Mouse (Mus musculus) thymus, postnatal 25 days (tissue): ENCODE measurements around the gene Spink2.
"Not testable (repeated sequence)": the region's sequence is repeated elsewhere in the genome, so short reads cannot be mapped to it uniquely, and the experiment has no call there.

Source experiments
- DNase-seq: peaks from one replicate; pipeline ENCODE4 v3.0.0; 2022

The Spink2 gene

DNA sequence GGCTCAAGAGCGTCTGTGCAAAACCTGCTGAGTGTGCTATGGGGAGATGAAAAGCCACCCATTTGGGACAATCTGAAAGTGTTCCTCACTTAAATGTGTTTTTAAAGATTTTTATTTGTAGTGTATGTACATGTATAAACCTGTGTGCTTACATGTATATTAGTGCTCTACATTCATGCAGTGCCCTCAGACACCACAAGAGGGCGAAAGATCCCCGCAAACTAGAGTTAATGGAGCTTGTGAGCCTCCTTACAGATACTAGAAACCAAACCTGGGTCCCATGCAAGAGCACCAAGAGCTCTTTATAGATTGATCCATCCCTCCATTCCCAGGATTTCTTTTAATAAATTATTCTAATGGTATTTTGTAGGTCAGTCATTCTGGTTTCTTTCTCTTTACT lies 17.3 kb downstream of the Spink2 start:
- DNase-seq = peak; percentile 81

DNA sequence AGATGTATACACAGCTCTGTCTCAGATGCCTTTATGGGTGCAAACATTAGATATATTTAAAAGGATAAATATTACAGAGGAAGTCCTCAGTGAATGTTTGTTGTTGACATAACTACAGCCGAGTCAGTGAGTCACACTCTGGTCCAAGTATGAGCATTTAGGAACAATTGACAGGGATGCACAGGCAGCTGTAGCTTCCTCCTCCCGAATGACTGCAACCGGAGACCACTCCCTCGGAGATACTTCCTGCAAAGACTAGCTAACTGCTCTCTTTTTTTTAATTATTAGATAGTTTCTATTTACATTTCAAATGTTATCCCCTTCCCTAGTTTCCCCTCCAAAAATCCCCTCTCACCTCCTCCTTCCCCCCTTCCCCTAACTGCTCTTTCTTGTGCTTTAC lies 18.0 kb downstream of the Spink2 start:
- no peak for DNase-seq

DNA sequence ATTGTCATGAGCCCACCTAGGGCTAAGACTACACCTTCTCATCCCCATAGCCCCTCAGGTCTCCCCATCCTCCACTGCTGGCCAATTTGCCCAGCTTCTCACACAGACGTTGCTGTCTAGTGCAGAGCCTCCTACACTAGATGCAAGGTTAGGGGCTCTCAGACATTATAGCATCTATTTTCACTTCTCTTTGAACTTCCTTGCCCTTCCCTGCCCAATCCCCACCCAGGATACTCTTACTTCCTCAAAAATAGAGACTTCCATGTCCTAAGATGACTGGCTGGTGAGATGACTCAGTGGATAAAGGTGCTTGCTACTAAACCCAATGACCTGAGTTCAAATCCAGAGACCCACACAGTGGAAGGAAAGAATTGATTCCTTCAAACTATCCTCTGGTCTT lies 19.6 kb downstream of the Spink2 start:
- no peak for DNase-seq

DNA sequence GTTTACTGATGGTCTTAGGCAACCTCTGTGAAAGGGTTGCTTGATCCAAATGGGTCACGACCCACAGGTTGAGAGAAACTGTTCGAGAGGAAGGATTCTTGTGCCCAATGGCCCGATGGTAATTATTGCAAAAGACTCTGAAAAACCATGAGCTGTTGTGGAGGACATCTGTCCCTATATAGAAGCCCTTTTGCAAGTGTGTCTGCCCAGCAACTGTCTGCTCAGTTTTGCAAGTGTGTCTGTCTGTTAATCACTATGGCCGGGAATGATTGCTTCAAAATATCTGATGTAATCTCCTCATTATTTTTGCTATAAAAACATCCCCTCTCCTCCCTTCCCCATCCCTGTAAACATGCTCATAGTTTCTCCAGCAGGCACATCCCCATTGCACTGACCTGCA lies 20.2 kb downstream of the Spink2 start:
- DNase-seq = no peak

DNA sequence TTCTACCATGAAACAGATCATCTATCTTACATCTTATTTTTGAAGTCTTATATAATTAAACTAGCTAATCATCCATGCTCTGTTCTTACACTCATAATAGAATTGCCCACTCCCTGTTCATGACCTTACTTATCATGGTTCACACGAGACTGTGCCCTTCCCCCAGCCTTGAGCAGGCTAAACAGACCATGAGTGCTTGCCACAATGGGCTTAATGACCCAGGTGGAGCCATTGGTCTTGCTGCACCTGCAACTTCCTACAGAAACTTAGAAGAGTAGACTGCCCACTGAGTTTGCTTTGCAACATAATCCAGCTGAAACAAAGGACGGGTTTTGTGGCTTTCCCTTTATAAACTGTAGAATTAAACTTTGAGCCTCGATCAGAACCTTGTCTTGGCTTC lies 22.5 kb downstream of the Spink2 start:
- no peak for DNase-seq

DNA sequence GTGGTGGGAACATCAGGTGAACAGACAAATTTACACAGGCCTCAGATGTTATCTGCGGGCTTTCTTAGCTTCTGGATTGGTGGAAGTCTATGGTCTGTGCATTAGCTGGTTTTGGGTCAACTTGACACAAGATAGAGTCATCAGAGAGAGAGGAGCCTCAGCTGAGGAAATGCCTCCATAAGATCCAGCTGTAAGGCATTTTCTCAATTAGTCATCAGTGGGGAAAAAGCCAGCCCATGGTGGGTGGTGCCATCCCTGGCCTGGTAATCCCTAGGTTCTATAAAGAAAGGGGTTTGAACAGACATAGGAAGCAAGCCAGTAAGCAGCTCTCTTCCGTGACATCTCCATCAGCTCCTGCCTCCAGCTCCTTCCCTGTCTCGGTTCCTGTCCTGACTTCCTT lies 25.9 kb downstream of the Spink2 start:
- no peak for DNase-seq

DNA sequence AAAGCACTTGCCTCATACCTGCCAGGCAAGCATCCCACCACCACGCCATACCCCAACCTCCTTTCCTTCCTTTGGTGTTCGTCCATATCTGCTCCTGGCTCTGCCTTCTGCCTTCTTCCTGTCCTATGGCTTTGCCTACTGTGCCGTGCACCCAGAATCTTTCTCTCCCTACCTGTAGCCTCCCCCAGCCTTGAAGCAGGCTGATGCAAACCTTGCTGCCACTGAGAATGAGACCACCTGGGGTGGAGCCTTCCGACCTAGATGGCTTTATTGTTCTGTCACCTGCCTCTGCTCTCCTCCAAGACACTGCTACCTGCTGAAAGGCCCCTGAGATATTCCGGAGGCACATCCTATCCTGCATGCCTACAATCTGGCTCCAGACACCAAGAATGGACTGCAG lies 27.4 kb downstream of the Spink2 start:
- DNase-seq = not testable (repeated sequence)

DNA sequence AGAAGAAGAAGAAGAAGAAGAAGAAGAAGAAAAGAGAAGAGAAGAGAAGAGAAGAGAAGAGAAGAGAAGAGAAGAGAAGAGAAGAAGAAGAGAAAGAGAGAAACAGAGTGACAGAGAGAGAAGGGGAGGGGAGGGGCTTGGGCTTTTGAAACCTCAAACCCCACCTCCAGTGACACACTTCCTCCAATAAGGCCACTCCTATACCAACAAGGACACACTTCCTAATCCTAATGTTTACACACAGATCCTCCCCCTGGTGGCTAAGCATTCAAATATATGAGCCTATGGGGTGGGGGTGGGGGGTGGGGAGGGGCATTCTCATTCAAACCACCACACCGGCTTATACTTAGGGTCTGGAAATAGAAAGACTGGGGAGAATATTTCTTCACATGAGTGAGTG lies 27.9 kb downstream of the Spink2 start:
- DNase-seq = no peak

DNA sequence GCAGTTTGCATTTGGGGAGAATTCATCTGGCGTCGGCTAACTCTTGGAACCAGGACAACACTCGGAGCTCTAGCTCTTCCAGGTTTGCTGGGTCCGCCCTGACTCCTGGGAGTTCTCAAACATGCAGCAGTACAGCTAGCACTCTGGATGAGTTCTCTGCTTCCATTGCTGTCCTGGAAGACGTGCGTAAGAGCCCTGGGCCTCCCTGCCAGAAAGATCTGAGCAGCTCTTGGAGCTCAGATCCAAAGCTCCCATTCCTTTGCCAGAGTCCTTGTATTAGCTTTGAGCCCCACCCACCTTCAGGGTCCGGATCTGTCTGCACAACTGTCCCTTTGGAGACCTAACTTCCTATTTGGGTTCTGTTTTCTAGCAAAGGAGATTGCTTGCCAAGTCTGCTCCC lies 29.8 kb downstream of the Spink2 start:
- no peak for DNase-seq

DNA sequence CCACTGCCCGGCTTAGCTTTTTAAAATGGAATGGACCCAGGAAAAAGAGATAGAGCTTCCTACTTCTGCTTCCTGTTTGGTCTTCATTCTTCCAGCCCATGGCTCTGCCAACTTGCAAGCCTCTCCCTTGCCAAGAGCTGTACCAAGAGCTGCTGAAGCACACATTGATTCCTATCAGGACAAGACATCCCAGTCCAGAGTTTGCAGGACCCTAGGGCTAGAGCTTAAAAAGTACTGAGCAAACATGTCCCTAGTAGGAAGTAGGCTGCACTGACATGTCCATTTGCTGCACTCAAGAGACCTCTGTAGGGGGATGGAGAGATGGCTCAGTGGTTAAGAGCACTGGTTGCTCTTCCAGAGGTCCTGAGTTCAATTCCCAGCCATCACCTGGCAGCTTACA lies 32.3 kb downstream of the Spink2 start:
- DNase-seq = no peak

DNA sequence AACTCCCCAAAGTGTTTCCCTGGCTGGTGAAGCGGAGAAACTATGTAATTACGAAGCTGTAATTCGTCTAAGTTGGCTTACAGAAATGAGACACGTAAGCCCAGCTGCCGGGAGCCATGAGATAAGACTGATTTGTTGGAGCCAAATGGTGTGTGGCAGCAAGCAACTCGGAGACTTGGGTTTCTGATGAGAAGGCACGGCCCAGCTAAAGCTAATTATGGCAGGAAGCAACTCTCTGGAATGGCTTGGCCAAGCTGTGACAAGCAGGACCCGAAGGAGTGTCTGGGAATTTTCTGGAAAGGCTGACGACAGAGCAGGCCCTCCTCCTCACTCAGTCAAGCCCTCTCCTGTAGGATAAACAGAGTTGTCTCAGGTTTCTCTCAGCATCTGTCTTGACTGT lies 33.3 kb downstream of the Spink2 start:
- no peak for DNase-seq

DNA sequence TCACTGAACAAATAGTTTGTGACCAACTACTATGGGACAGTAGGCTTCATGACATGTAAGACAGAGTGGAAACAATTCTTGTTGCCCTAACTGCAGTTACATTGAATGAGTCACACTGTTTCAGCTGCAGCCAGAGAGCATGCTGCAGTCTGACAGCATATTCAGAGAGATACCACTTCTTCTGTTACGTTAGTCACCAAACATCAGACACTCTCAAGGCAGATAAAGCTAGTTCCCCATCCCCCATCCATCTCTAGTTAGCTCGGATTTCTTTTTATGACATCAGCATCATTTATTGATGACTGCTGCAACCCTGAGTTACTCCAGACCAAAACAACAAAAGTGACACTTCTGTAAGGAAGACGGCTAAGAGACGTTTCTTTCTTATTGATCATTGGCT lies 36.5 kb downstream of the Spink2 start:
- no peak for DNase-seq

DNA sequence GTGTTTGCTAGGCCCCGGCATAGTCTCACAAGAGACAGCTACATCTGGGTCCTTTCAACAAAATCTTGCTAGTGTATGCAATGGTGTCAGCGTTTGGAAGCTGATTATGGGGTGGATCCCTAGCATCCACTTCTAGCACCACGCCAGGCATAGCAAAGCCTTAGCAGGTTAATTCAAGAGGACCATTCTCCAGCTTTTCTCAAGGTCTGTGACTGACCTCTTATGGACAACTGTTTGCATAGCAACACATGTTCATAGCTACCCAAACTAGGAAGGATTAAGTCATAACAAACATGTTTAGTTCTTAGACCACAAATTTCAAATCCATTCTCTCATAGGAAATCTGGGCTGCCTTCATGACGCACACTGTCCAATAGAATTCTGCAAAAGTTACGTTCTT lies 40.7 kb downstream of the Spink2 start:
- DNase-seq = no peak

DNA sequence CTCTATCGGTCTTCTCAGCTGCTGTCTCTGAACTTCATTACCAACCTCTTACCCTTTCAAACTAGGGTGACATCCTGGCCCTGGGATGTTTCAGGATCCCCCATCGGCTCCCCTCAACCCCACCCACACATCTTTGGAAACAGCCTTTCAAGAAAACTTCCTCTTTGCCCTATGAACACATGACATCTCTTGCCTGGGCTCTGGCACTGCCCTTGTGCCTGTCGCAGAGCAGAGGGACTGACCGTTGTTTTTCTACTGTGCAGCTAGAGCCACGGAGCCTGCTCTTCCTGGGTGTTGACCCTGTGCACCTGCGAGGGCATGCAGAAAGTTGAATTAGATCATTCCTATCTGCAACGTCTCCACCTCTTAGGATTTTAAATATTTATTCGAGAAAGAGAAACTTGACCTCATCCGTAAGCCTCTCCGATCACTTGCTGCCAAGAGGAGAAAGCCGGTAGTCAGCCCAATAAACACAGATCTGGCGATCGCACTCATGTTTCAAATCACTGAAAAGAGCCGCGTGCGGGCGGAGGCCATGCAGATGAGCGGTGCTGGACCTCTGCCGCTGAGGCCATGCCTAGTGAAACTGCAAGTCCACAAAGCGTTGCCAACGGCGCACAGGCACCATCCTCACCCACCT lies 43.8 kb downstream of the Spink2 start:
- no peak for DNase-seq

DNA sequence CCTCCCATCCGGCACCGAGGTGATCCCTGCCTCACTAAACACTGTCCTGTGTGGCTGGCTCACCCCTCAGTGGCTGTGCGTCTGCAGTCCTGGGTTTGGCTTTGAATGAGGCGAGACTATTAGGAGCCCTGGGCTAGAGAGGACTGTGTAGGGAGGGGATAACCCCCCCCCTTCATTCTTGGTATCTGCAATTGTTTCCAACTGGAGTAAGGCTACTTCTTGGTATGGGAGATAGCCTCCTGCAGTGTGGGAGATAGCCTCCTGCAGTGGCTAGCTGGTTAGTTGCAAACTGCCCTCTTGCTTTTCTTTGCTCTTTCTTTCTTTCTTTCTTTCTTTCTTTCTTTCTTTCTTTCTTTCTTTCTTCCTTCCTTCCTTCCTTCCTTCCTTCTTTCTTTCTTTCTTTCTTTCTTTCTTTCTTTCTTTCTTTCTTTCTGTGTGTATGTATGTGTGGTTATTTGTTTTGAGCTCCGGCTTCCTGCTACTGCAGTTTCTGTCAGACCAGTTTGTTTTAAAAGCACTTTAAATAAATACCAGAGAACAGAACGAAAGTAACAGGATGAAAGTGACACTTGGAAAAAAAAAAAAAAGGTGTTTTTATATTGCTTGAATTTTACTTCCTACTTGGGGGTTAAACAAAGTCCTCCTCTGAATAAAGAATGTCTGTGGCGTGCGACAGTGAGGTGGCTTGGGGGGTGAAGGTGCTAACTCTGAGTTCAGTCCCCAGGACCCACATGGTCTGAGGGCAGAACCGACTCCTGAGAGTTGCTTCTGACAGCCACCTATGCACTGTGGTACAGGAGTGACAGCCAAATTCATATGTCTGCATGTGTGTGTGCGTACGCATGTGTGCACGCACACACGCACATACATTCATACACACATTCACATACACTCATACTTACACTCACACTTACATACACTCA lies 45.3 kb downstream of the Spink2 start:
- DNase-seq = no peak

DNA sequence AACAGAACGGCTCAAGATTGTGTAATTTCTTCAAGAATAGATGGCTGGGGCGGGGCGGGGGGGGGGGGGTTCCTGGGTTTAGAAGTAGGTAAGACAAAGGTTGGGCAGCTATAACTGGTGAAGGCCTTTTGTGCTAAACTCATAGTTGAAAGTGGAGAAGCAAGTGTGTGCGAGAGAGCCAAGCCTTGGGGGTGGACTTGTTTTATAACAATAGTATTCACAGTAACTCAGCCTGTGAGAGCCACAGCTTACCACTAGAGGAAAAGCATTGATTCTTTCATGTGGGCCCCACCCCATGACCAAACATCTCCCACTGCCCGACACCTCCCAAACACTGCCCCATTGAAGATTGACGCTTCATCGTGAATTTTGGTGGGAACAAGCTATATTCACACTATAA lies 47.7 kb downstream of the Spink2 start:
- no peak for DNase-seq

DNA sequence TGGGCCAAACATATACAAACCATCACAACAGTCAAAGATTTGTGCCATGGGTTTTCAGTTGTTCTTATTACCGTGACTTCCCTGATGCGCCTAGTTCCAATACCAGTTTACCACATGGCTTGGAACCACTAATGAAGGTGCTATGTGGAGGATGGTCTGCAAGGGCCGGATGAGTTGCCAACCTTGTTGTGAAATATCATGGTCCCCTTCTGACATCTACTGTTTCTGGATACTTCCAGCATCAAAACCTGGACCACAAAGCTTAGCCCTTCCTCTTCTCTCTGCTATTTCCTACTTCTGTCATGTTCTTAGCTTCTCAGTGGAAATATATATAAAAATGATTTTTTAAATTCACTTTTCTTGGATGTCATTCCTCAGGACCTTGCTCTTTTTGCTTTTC lies 48.7 kb downstream of the Spink2 start:
- no peak for DNase-seq

DNA sequence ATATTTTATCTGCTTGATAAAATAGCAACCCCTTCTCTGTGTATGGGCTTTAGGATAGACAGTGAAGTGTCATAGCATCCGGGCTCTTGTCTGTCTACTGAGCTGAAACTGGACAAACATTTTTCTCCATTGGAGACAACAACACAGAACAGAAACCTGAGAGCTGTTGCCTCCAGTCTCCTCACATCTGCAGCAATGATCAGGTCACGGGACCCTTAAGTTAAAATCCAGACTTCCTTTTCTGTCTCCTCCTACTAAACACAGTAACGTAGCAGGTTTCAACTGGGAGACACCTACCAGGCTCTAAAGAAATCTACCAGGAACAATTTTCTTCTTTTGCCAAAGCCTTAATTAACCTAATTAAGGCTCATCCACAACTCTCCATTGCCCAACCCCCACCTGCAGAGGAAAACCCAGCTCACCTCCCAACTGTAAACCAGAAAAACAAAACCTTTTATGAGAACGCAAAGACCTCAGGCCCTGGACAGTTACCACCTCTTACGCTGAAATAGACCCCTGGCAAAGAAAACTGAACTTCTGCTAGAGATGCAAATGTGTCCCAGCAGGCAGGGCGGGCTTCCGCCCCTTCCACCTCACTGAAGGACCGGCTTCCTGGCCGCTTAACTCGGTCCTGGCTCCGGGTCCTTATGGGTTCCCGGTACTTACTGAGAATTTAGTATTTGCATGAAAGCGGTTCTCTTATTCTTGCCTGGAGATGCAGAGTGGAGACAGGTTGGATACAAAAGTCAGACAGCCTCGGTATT lies 53.3 kb downstream of the Spink2 start:
- no peak for DNase-seq

DNA sequence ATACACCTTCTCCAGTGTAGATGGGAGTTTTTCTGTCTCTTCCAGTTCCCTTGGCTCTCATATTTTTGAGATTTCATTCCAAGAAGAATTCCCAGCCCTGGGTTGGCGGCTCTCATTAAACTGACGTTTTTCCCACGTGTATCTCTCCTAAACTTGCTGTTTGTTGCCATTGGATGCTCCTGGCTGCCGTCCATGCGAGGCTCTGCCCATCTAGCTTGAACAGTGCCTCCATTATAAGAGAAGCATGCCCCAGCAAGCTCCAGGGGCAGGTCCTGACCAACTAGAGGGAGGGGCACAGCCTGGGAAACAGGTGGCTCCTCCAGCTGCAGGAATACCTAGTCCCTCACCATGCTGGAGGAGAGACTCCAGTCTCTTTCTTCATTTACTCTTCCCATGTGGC lies 54.3 kb downstream of the Spink2 start:
- no peak for DNase-seq

DNA sequence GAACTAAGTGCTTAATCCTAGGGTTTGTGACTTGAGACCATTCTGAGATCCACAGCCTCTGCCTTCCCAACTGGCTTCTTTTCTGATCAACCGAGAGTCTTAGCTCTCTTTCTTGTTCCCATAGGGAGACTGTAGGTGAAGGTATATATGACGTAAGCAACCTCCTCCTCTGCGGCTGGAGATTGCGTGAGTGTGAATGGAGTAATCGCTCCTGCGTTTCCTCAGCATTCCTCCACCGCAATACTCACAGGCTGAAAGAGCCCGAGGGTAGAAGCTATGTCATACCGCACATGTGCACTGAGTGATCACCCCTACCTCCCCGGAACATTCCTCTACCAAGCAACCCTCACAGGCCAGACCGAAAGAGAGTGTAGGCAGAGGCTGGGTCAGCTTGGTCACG lies 55.7 kb downstream of the Spink2 start:
- no peak for DNase-seq
